Mouse (Mus musculus): ENCODE results near the gene Slc39a1. TPM values are rescaled to one million over a fixed set of nuclear protein-coding genes. Genes with fewer than 3 reads are reported as not detected.
A peak's percentile ranks its signal among the peaks of the same experiment; 100 is the strongest.
"Not testable (repeated sequence)": the region's sequence is repeated elsewhere in the genome, so short reads cannot be mapped to it uniquely, and the experiment has no call there.

Slc39a1 gene
- total and polyA plus RNA-seq, 3 experiments, result 57.3 to 75.5 (median 67.6) TPM

- H3K9ac ChIP-seq (ENCODE audit: low read depth, low read length), result no peak overlapping the region
- H3K27me3 ChIP-seq (ENCODE audit: control insufficient read depth, insufficient read depth, low read length), result no peaks in the 10 kb centered on the region
- no peak for TF ChIP-seq EP300 (IDR thresholded peaks at IDR 0.05; ENCODE audit: insufficient read depth, low read depth, low read length)
- TF ChIP-seq CTCF (IDR thresholded peaks at IDR 0.05), result no peak
- TF ChIP-seq POLR2A (IDR thresholded peaks at IDR 0.05; ENCODE audit: insufficient read depth, low read depth, low read length), result no peak
- no peaks in the 10 kb centered on the region for H3K36me3 ChIP-seq (ENCODE audit: control insufficient read depth, insufficient read depth, low read length)
- WGBS, result 90% methylated on average over 9 of the region's 9 CpGs
- no peaks in the 10 kb centered on the region for H3K79me2 ChIP-seq (replicated peaks; ENCODE audit: control insufficient read depth, insufficient read depth, low read length)
- no peaks in the 10 kb centered on the region for H3K4me1 ChIP-seq (ENCODE audit: control insufficient read depth, insufficient read depth, low read length)
- no peak overlapping the region for H3K4me3 ChIP-seq
- intact Hi-C loops (cut with DNase I), result no loop called here
- no peak overlapping the region for H3K27ac ChIP-seq
- DNase-seq, result no peak
Observed at GRCm38 (mm10) chr3:90280708-90281107, 32.7 kb downstream of the Slc39a1 start.

DNA sequence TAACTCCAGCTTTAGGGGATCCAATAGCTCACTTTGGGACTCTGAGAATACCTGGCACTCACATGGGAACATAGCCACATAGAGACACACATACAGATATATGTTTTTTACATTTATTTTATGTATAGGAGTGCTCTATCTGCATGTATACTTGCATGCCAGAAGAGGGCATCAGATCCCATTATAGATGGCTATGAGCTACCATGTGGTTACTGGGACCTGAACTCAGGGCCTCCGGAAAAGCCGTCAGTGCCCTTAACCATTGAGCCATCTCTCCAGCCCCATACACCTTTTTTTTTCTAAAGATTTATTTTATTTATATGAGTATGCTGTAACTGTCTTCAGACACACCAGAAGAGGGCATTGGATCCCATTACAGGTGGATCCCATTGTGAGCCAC is 36.2 kb downstream of the Slc39a1 start:
- Histone ChIP-seq H3K4me1 (ENCODE audit: control insufficient read depth, insufficient read depth, low read length) (no peaks in the 10 kb centered on the region), H3K9ac (ENCODE audit: low read depth, low read length) (no peak overlapping the region), H3K27me3 (ENCODE audit: control insufficient read depth, insufficient read depth, low read length) (no peaks in the 10 kb centered on the region), H3K27ac (no peak overlapping the region), H3K79me2 (replicated peaks; ENCODE audit: control insufficient read depth, insufficient read depth, low read length) (no peaks in the 10 kb centered on the region), H3K36me3 (ENCODE audit: control insufficient read depth, insufficient read depth, low read length) (no peaks in the 10 kb centered on the region), H3K4me3 (no peak overlapping the region)
- intact Hi-C loops (cut with DNase I), result no loop called here
- WGBS, result 93% methylated on average over 2 of the region's 2 CpGs
- no peak for DNase-seq
- peak; percentile 43 for TF ChIP-seq CTCF (IDR thresholded peaks at IDR 0.05)
- TF ChIP-seq EP300 (IDR thresholded peaks at IDR 0.05; ENCODE audit: insufficient read depth, low read depth, low read length), result no peak

DNA sequence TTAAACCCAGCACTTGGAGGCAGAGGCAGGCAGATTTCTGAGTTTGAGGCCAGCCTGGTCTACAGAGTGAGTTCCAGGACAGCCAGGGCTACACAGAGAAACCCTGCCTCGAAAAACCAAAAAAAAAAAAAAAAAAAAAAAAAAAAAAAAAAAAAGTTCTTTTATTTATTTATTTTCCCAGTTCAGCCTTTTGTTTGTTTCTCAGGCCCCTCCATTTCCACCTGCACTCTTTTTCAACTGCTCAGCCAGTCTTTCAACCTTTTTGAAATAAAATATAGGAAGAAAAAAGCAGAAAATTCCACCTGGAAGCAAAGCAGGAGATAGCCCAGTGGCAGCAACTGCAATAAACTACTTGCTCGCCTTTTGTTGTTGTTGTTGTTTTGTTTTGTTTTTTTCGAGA is 41.4 kb downstream of the Slc39a1 start:
- H3K9ac ChIP-seq (ENCODE audit: low read depth, low read length); H3K4me3 ChIP-seq; DNase-seq; H3K4me1 ChIP-seq (ENCODE audit: control insufficient read depth, insufficient read depth, low read length); intact Hi-C loops (cut with DNase I); H3K27me3 ChIP-seq (ENCODE audit: control insufficient read depth, insufficient read depth, low read length); H3K27ac ChIP-seq; H3K79me2 ChIP-seq (replicated peaks; ENCODE audit: control insufficient read depth, insufficient read depth, low read length); H3K36me3 ChIP-seq (ENCODE audit: control insufficient read depth, insufficient read depth, low read length): not testable (repeated sequence)
- 55% methylated on average over 3 of the region's 3 CpGs for WGBS

DNA sequence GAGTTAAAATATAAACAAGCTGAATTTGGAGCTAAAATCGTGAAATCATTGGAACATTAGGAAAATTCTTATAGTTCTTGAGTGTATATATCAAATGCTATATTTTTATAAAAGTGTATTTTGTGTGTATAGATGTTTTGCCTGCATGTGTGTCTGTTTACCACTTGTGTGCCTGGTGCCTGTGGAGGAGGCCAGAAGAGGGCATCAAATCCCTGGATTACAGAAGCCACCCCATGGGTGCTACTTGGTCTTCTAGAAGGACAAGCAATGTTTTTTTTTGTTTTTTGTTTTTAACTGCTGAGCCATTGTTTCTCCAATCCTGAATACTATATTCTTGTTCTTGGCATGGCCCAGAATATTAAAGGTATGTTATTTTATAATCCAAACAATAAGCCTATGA is 42.6 kb downstream of the Slc39a1 start:
- 82% methylated on average over 1 of the region's 1 CpGs for WGBS
- no peak overlapping the region for H3K9ac ChIP-seq (ENCODE audit: low read depth, low read length)
- no peak overlapping the region for H3K27ac ChIP-seq
- intact Hi-C loops (cut with DNase I), result loop anchor here (5.0 to 10.0 kb wide), 2 partner anchors 52 to 174 kb away; partner anchors contain the start of gene Npr1
- no peaks in the 10 kb centered on the region for H3K27me3 ChIP-seq (ENCODE audit: control insufficient read depth, insufficient read depth, low read length)
- TF ChIP-seq POLR2A (IDR thresholded peaks at IDR 0.05; ENCODE audit: insufficient read depth, low read depth, low read length), result no peak
- no peak for TF ChIP-seq EP300 (IDR thresholded peaks at IDR 0.05; ENCODE audit: insufficient read depth, low read depth, low read length)
- peak; percentile 57 for TF ChIP-seq CTCF (IDR thresholded peaks at IDR 0.05)
- no peak for DNase-seq
- no peak overlapping the region for H3K4me3 ChIP-seq
- peaks cover 6% of the 10 kb centered on the region for H3K4me1 ChIP-seq (ENCODE audit: control insufficient read depth, insufficient read depth, low read length)
- peaks cover 7% of the 10 kb centered on the region for H3K79me2 ChIP-seq (replicated peaks; ENCODE audit: control insufficient read depth, insufficient read depth, low read length)
- peaks cover 17% of the 10 kb centered on the region for H3K36me3 ChIP-seq (ENCODE audit: control insufficient read depth, insufficient read depth, low read length)

- Histone ChIP-seq H3K27ac (peak overlapping the region; percentile 93), H3K9ac (ENCODE audit: low read depth, low read length) (peak overlapping the region; percentile 77; the same call in 1 of the 2 replicates), H3K36me3 (ENCODE audit: control insufficient read depth, insufficient read depth, low read length) (peaks cover 21% of the 10 kb centered on the region), H3K4me1 (ENCODE audit: control insufficient read depth, insufficient read depth, low read length) (peaks cover 6% of the 10 kb centered on the region), H3K4me3 (peak overlapping the region; percentile 62), H3K27me3 (ENCODE audit: control insufficient read depth, insufficient read depth, low read length) (no peaks in the 10 kb centered on the region), H3K79me2 (replicated peaks; ENCODE audit: control insufficient read depth, insufficient read depth, low read length) (peaks cover 8% of the 10 kb centered on the region)
- intact Hi-C loops (cut with DNase I), result loop anchor here (2.0 to 10.0 kb wide), 4 partner anchors 27 to 173 kb away; partner anchors contain the start of genes Dennd4b and Npr1
- DNase-seq, result no peak
- TF ChIP-seq CTCF (IDR thresholded peaks at IDR 0.05), result no peak
- TF ChIP-seq EP300 (IDR thresholded peaks at IDR 0.05; ENCODE audit: insufficient read depth, low read depth, low read length), result no peak
- TF ChIP-seq POLR2A (IDR thresholded peaks at IDR 0.05; ENCODE audit: insufficient read depth, low read depth, low read length), result no peak
- WGBS, result 17% methylated on average over 2 of the region's 2 CpGs
Observed at GRCm38 (mm10) chr3:90291982-90292344, 44.0 kb downstream of the Slc39a1 start.

GRCm38 (mm10) chr3:90292345-90293275 is 44.6 kb downstream of the Slc39a1 start, which contains the start of gene Gatad2b:
Gene Gatad2b, plus strand, starts transcription at chr3:90293178.
- Histone ChIP-seq H3K4me3 (peak within 1 kb of the TSS; percentile 73), H3K9ac (ENCODE audit: low read depth, low read length) (peak within 1 kb of the TSS; percentile 97), H3K4me1 (ENCODE audit: control insufficient read depth, insufficient read depth, low read length) (peaks cover 7% of the 10 kb centered on the region), H3K79me2 (replicated peaks; ENCODE audit: control insufficient read depth, insufficient read depth, low read length) (peaks cover 9% of the 10 kb centered on the region), H3K27me3 (ENCODE audit: control insufficient read depth, insufficient read depth, low read length) (no peaks in the 10 kb centered on the region), H3K27ac (peak within 1 kb of the TSS; percentile 93), H3K36me3 (ENCODE audit: control insufficient read depth, insufficient read depth, low read length) (peaks cover 23% of the 10 kb centered on the region)
- intact Hi-C loops (cut with DNase I), result loop anchor here (2.0 to 10.0 kb wide), 4 partner anchors 28 to 172 kb away; partner anchors contain the start of genes Dennd4b and Npr1
- DNase-seq, result peak; percentile 96 to 98
- WGBS, result under 1% methylated on average over 47 of the region's 47 CpGs
- TF ChIP-seq EP300 (IDR thresholded peaks at IDR 0.05; ENCODE audit: insufficient read depth, low read depth, low read length) (peak; percentile 71; the same call in 1 of the 2 replicates), POLR2A (IDR thresholded peaks at IDR 0.05; ENCODE audit: insufficient read depth, low read depth, low read length) (peak; percentile 77), CTCF (IDR thresholded peaks at IDR 0.05) (no peak)
